Mouse (Mus musculus): Measurements from ENCODE around the gene Tfg.

The Tfg gene

GRCm38 (mm10) chr16:56645251-56645650, 72.0 kb downstream of the Tfg start:
- no peak for DNase-seq (ENCODE audit: low spot score in 2 of 2)

Measured in frontal cortex, postnatal 14 days (tissue).